Mouse (Mus musculus): Measurements from ENCODE around the gene Ttc27. TPM values are rescaled to one million over a fixed set of nuclear protein-coding genes. Genes with fewer than 3 reads are reported as not detected.

Gene Ttc27
- polyA plus RNA-seq, 1 experiment from 2014 or later = 29.0 TPM

- Histone ChIP-seq H3K9ac (ENCODE audit: low read length) (no peak overlapping the region), H3K36me3 (ENCODE audit: control insufficient read depth, insufficient read depth, low read length) (no peaks in the 10 kb centered on the region), H3K9me3 (ENCODE audit: control insufficient read depth, low read length) (no peaks in the 10 kb centered on the region), H3K27me3 (replicated peaks; ENCODE audit: control insufficient read depth, insufficient read depth, low read length) (no peaks in the 10 kb centered on the region), H3K27ac (ENCODE audit: low read depth) (no peak overlapping the region; the same call in 1 of the 2 replicates), H3K4me2 (ENCODE audit: low read length) (no peak overlapping the region), H3K4me3 (ENCODE audit: low read depth, low read length) (no peak overlapping the region), H3K4me1 (replicated peaks; ENCODE audit: control insufficient read depth, insufficient read depth, low read length) (peaks cover 39% of the 10 kb centered on the region)
- WGBS = 28% methylated on average over 14 of the region's 14 CpGs
- ATAC-seq (replicated peaks; ENCODE audit: low FRiP score, low TSS enrichment, low read depth) = no peak
- no peak for DNase-seq (ENCODE audit: low spot score)
These were observed 152.9 kb downstream of the Ttc27 start for GRCm38 (mm10) chr17:74870177-74871160.

- H3K27me3 ChIP-seq (replicated peaks; ENCODE audit: control insufficient read depth, insufficient read depth, low read length) = no peaks in the 10 kb centered on the region
- H3K4me2 ChIP-seq (ENCODE audit: low read length) = no peak overlapping the region
- no peaks in the 10 kb centered on the region for H3K36me3 ChIP-seq (ENCODE audit: control insufficient read depth, insufficient read depth, low read length)
- H3K4me1 ChIP-seq (replicated peaks; ENCODE audit: control insufficient read depth, insufficient read depth, low read length) = peaks cover 25% of the 10 kb centered on the region
- WGBS = 75% methylated on average over 9 of the region's 9 CpGs
- 0 out of 2 replicates have a peak, but pooled peaks cover 4% of the 10 kb centered on the region for H3K9me3 ChIP-seq (ENCODE audit: control insufficient read depth, low read length)
- H3K4me3 ChIP-seq (ENCODE audit: low read depth, low read length) = no peak overlapping the region
- no peak overlapping the region for H3K27ac ChIP-seq (ENCODE audit: low read depth)
- H3K9ac ChIP-seq (ENCODE audit: low read length) = no peak overlapping the region
- ATAC-seq (replicated peaks; ENCODE audit: low FRiP score, low TSS enrichment, low read depth) (no peak), DNase-seq (ENCODE audit: low spot score) (no peak)
These were observed 155.0 kb downstream of the Ttc27 start for GRCm38 (mm10) chr17:74872567-74872966.

GRCm38 (mm10) chr17:74873756-74874155, 156.2 kb downstream of the Ttc27 start:
- Histone ChIP-seq H3K4me3 (ENCODE audit: low read depth, low read length) (no peak overlapping the region), H3K27me3 (replicated peaks; ENCODE audit: control insufficient read depth, insufficient read depth, low read length) (no peaks in the 10 kb centered on the region), H3K9ac (ENCODE audit: low read length) (no peak overlapping the region), H3K4me2 (ENCODE audit: low read length) (no peak overlapping the region), H3K9me3 (ENCODE audit: control insufficient read depth, low read length) (0 out of 2 replicates have a peak, but pooled peaks cover 4% of the 10 kb centered on the region), H3K36me3 (ENCODE audit: control insufficient read depth, insufficient read depth, low read length) (no peaks in the 10 kb centered on the region), H3K27ac (ENCODE audit: low read depth) (no peak overlapping the region), H3K4me1 (replicated peaks; ENCODE audit: control insufficient read depth, insufficient read depth, low read length) (peaks cover 17% of the 10 kb centered on the region)
- 61% methylated on average over 1 of the region's 1 CpGs for WGBS
- ATAC-seq (replicated peaks; ENCODE audit: low FRiP score, low TSS enrichment, low read depth) = no peak
- DNase-seq (ENCODE audit: low spot score) = no peak

- Histone ChIP-seq H3K27ac (ENCODE audit: low read depth) (no peak overlapping the region), H3K9ac (ENCODE audit: low read length) (no peak overlapping the region), H3K4me1 (replicated peaks; ENCODE audit: control insufficient read depth, insufficient read depth, low read length) (peaks cover 2% of the 10 kb centered on the region), H3K4me3 (ENCODE audit: low read depth, low read length) (no peak overlapping the region), H3K4me2 (ENCODE audit: low read length) (no peak overlapping the region), H3K27me3 (replicated peaks; ENCODE audit: control insufficient read depth, insufficient read depth, low read length) (no peaks in the 10 kb centered on the region), H3K9me3 (ENCODE audit: control insufficient read depth, low read length) (0 out of 2 replicates have a peak, but pooled peaks cover 4% of the 10 kb centered on the region), H3K36me3 (ENCODE audit: control insufficient read depth, insufficient read depth, low read length) (no peaks in the 10 kb centered on the region)
- ATAC-seq (replicated peaks; ENCODE audit: low FRiP score, low TSS enrichment, low read depth) (no peak), DNase-seq (ENCODE audit: low spot score) (no peak)
- WGBS = 88% methylated on average over 5 of the region's 5 CpGs
These were observed 158.2 kb downstream of the Ttc27 start for GRCm38 (mm10) chr17:74875740-74876139.

DNA sequence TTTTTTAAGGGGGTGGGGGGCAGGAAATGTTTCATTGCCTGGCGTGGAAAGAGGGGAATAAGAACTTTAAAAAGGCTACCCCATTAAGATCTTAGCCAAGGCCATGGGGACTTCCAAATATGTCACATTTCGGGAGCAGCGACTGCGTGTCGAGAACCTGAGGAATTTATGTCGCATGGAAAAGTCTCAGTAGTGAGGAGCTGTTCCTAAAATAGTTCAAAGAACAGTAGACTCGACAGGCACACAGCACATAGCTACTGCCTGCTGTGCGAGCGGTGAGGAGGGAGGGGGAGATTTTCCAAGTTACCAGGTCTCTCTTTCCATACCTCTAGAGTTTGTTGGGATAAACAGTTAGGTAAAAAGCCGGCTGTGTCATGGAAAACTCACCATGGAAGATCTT, 159.4 kb downstream of the Ttc27 start:
- no peaks in the 10 kb centered on the region for H3K36me3 ChIP-seq (ENCODE audit: control insufficient read depth, insufficient read depth, low read length)
- H3K9me3 ChIP-seq (ENCODE audit: control insufficient read depth, low read length) = 0 out of 2 replicates have a peak, but pooled peaks cover 4% of the 10 kb centered on the region
- H3K4me2 ChIP-seq (ENCODE audit: low read length) = no peak overlapping the region
- no peak for DNase-seq (ENCODE audit: low spot score)
- no peaks in the 10 kb centered on the region for H3K27me3 ChIP-seq (replicated peaks; ENCODE audit: control insufficient read depth, insufficient read depth, low read length)
- ATAC-seq (replicated peaks; ENCODE audit: low FRiP score, low TSS enrichment, low read depth) = no peak
- 85% methylated on average over 10 of the region's 10 CpGs for WGBS
- H3K4me3 ChIP-seq (ENCODE audit: low read depth, low read length) = no peak overlapping the region
- H3K9ac ChIP-seq (ENCODE audit: low read length) = no peak overlapping the region
- H3K4me1 ChIP-seq (replicated peaks; ENCODE audit: control insufficient read depth, insufficient read depth, low read length) = no peaks in the 10 kb centered on the region
- no peak overlapping the region for H3K27ac ChIP-seq (ENCODE audit: low read depth)

- 0 out of 2 replicates have a peak, but pooled peaks cover 4% of the 10 kb centered on the region for H3K9me3 ChIP-seq (ENCODE audit: control insufficient read depth, low read length)
- H3K27me3 ChIP-seq (replicated peaks; ENCODE audit: control insufficient read depth, insufficient read depth, low read length) = no peaks in the 10 kb centered on the region
- no peak for ATAC-seq (replicated peaks; ENCODE audit: low FRiP score, low TSS enrichment, low read depth)
- no peaks in the 10 kb centered on the region for H3K36me3 ChIP-seq (ENCODE audit: control insufficient read depth, insufficient read depth, low read length)
- no peak for DNase-seq (ENCODE audit: low spot score)
- WGBS = 45% methylated on average over 7 of the region's 7 CpGs
- no peak overlapping the region for H3K27ac ChIP-seq (ENCODE audit: low read depth)
- no peak overlapping the region for H3K9ac ChIP-seq (ENCODE audit: low read length)
- H3K4me3 ChIP-seq (ENCODE audit: low read depth, low read length) = no peak overlapping the region
- no peak overlapping the region for H3K4me2 ChIP-seq (ENCODE audit: low read length)
- no peaks in the 10 kb centered on the region for H3K4me1 ChIP-seq (replicated peaks; ENCODE audit: control insufficient read depth, insufficient read depth, low read length)
These were observed 162.2 kb downstream of the Ttc27 start for GRCm38 (mm10) chr17:74879768-74880167.

DNA sequence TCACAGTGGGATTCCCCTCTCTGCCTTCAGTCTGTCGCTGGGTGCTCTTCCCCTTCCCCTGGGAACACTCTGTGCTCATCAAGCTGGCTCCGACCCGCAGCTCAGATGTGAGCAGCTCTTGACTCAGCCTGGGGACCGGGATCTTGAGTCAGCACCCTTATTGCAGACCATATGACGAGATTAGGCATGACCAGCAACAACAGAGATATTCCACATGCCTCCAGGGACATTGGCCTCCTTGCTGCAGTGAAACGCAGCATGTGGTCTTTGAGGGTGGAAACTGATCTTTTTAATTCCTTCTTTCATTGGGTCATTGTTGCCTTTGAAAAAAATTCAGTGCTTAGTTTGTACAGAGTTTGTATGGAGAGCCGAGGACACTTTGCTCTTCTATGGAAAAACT, 169.5 kb downstream of the Ttc27 start:
- DNase-seq (ENCODE audit: low spot score) (no peak), ATAC-seq (replicated peaks; ENCODE audit: low FRiP score, low TSS enrichment, low read depth) (no peak)
- 79% methylated on average over 7 of the region's 7 CpGs for WGBS
- H3K27ac ChIP-seq (ENCODE audit: low read depth) = no peak overlapping the region
- no peak overlapping the region for H3K4me2 ChIP-seq (ENCODE audit: low read length)
- no peaks in the 10 kb centered on the region for H3K4me1 ChIP-seq (replicated peaks; ENCODE audit: control insufficient read depth, insufficient read depth, low read length)
- H3K9me3 ChIP-seq (ENCODE audit: control insufficient read depth, low read length) = no peaks in the 10 kb centered on the region
- H3K27me3 ChIP-seq (replicated peaks; ENCODE audit: control insufficient read depth, insufficient read depth, low read length) = no peaks in the 10 kb centered on the region
- H3K4me3 ChIP-seq (ENCODE audit: low read depth, low read length) = no peak overlapping the region
- no peaks in the 10 kb centered on the region for H3K36me3 ChIP-seq (ENCODE audit: control insufficient read depth, insufficient read depth, low read length)
- no peak overlapping the region for H3K9ac ChIP-seq (ENCODE audit: low read length)

DNA sequence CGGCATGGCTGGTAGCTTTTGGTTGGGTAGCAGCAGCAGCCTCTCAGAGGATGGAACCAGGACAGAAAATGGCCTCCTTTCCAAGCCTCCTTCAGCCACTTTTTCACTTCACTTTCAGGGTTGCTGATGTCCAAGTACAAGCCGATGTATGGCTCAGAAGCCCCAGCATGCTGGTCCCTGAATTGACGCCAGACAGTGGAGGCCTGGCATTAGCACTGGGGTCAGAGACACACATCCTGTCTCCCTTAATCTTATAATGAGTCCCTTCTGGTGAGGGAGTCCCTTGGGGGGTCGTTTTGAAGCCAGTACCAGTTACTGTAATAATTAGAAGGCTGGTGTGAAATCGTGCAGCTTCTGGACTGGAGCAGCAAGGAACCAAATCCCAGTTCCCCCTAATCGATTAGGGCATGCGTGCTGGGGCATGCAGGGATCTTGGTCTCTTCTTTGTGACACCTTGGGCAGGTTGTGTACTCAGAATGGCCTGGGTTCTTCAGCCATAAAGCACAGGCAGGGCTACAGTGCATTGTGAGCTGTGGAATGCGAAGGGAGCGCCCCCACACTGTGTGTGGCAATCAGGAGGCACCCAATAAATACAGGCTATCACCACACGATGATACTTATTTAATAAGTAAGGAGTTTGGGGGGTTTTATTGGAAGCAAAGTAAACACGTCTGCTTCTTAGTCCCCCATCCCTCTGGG, 171.5 kb downstream of the Ttc27 start:
- no peaks in the 10 kb centered on the region for H3K9me3 ChIP-seq (ENCODE audit: control insufficient read depth, low read length)
- no peaks in the 10 kb centered on the region for H3K4me1 ChIP-seq (replicated peaks; ENCODE audit: control insufficient read depth, insufficient read depth, low read length)
- no peak overlapping the region for H3K9ac ChIP-seq (ENCODE audit: low read length)
- no peaks in the 10 kb centered on the region for H3K36me3 ChIP-seq (ENCODE audit: control insufficient read depth, insufficient read depth, low read length)
- H3K4me3 ChIP-seq (ENCODE audit: low read depth, low read length) = no peak overlapping the region
- no peak for ATAC-seq (replicated peaks; ENCODE audit: low FRiP score, low TSS enrichment, low read depth)
- no peaks in the 10 kb centered on the region for H3K27me3 ChIP-seq (replicated peaks; ENCODE audit: control insufficient read depth, insufficient read depth, low read length)
- H3K4me2 ChIP-seq (ENCODE audit: low read length) = no peak overlapping the region
- no peak overlapping the region for H3K27ac ChIP-seq (ENCODE audit: low read depth)
- 72% methylated on average over 11 of the region's 11 CpGs for WGBS
- no peak for DNase-seq (ENCODE audit: low spot score)
